Mouse (Mus musculus): Measurements from ENCODE around the gene Rasa3. TPM values are rescaled to one million over a fixed set of nuclear protein-coding genes. Genes with fewer than 3 reads are reported as not detected.

Rasa3 gene
- polyA plus RNA-seq, 1 experiment from 2014 or later, result 19.2 TPM

DNA sequence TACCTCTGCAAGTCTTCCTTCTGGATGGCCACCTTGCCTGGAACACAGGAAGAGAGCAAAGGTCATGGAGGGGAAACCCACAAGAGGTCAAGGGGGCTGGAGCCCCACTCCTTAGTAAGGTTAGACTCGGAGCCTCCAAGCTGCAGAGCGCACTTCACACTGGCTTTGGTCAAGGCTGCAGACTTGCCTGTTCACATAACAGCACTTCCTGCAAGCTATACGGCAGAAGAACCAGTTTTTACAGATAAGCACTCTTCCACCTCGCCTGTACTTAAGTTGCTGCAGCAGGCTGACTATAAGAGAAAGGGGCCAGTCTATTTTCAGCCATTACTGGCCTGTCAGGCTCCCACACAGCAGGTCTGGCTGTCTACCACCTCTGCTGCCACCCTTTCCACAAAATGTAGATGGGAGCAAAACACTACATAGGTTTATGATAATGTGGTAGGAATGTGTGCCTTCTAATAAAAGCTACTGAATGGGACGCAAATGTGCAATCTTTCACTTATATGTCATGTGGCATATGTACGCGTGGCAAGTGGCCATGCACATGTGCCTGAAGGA lies 71.4 kb downstream of the Rasa3 start:
- no peak overlapping the region for H3K27ac ChIP-seq (ENCODE audit: low read length)

DNA sequence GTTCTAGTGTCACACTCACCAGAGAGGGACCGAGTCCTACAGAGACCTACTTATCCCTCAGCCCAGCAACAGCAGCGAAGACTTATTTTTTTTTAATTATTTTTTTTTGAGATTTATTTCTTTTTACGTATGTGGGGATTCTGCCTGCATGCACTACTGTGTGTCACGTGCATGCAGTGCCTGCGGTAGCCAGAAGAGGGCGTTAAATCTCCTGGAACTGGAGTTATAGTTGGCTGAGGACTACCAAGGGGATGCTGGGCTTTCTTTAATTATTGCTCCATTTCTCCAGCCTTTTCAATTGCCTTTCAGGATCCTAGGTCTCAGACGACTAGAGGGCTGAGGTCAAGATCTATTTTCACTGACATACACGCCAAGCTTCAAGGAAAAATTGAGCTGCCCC lies 74.8 kb downstream of the Rasa3 start:
- ATAC-seq (ENCODE audit: low read depth), result no peak
- H3K4me3 ChIP-seq (ENCODE audit: low read depth, low read length), result no peak overlapping the region
- 55% methylated on average over 8 of the region's 8 CpGs for WGBS (ENCODE audit: insufficient replicate concordance)
- no peak overlapping the region for H3K4me2 ChIP-seq (ENCODE audit: low read depth, low read length)
- no peak overlapping the region for H3K9ac ChIP-seq (ENCODE audit: low read depth, low read length)
- no peaks in the 10 kb centered on the region; the same call in 1 of the 2 replicates for H3K36me3 ChIP-seq (ENCODE audit: control insufficient read depth, insufficient read depth)
- no peaks in the 10 kb centered on the region for H3K27me3 ChIP-seq (ENCODE audit: control insufficient read depth, insufficient read depth, low read depth, low read length)
- H3K27ac ChIP-seq (ENCODE audit: low read length), result no peak overlapping the region
- no peaks in the 10 kb centered on the region for H3K9me3 ChIP-seq (replicated peaks; ENCODE audit: control insufficient read depth, low read length)
- H3K4me1 ChIP-seq (ENCODE audit: control insufficient read depth, low read depth, low read length), result peaks cover 4% of the 10 kb centered on the region; the same call in 1 of the 2 replicates

More for the DNA sequence above, 71.4 kb downstream of the Rasa3 start:
- Histone ChIP-seq H3K4me1 (ENCODE audit: control insufficient read depth, low read depth, low read length) (peaks cover 4% of the 10 kb centered on the region; the same call in 1 of the 2 replicates), H3K27me3 (ENCODE audit: control insufficient read depth, insufficient read depth, low read depth, low read length) (no peaks in the 10 kb centered on the region), H3K4me3 (ENCODE audit: low read depth, low read length) (no peak overlapping the region), H3K9me3 (replicated peaks; ENCODE audit: control insufficient read depth, low read length) (no peaks in the 10 kb centered on the region), H3K4me2 (ENCODE audit: low read depth, low read length) (no peak overlapping the region), H3K36me3 (ENCODE audit: control insufficient read depth, insufficient read depth) (no peaks in the 10 kb centered on the region; the same call in 1 of the 2 replicates), H3K9ac (ENCODE audit: low read depth, low read length) (no peak overlapping the region)
- ATAC-seq (ENCODE audit: low read depth), result no peak
- WGBS (ENCODE audit: insufficient replicate concordance), result 40% methylated on average over 7 of the region's 7 CpGs

DNA sequence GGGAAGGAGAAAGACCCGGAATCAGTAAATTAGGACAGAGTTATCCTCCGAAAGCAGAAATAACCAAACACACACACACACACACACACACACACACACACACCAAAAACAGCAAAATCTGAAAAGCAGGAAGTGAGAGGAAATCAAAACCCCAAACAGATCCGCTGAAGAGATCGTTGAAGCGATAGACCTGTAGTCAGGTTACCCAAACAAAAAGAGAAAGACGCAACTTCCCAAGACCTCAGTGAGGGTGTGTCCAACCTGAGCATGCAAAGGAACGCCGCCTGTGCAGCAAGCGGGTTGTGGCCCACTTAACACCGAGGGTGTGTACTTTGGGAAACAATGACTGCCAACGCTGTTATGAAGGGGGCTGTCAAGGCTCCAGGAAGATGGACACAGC lies 76.2 kb downstream of the Rasa3 start:
- 30% methylated on average over 11 of the region's 11 CpGs for WGBS (ENCODE audit: insufficient replicate concordance)
- Histone ChIP-seq H3K4me2 (ENCODE audit: low read depth, low read length) (no peak overlapping the region), H3K27ac (ENCODE audit: low read length) (no peak overlapping the region), H3K4me3 (ENCODE audit: low read depth, low read length) (no peak overlapping the region), H3K36me3 (ENCODE audit: control insufficient read depth, insufficient read depth) (no peaks in the 10 kb centered on the region; the same call in 1 of the 2 replicates), H3K9ac (ENCODE audit: low read depth, low read length) (no peak overlapping the region), H3K4me1 (ENCODE audit: control insufficient read depth, low read depth, low read length) (peaks cover 4% of the 10 kb centered on the region; the same call in 1 of the 2 replicates), H3K9me3 (replicated peaks; ENCODE audit: control insufficient read depth, low read length) (no peaks in the 10 kb centered on the region), H3K27me3 (ENCODE audit: control insufficient read depth, insufficient read depth, low read depth, low read length) (no peaks in the 10 kb centered on the region)
- ATAC-seq (ENCODE audit: low read depth), result no peak

DNA sequence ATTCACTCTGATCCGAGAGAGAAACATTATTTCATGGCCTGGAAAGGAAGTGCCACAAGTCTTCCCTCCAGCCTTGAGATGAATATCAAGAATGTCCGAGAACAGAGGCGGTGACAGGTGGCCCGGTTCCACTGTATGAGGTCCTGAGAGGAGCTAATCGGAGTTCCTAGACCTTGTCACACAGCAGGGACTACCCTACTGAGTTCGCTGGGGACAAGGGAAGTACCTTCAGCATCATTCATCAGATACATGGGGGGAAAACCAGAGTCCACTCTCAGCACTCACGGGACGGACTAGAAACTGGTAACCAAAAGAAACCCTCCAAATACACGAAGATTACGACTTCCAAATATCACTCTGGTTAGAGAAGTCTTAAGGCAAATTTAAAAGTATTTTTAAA lies 76.7 kb downstream of the Rasa3 start:
- no peaks in the 10 kb centered on the region; the same call in 1 of the 2 replicates for H3K4me1 ChIP-seq (ENCODE audit: control insufficient read depth, low read depth, low read length)
- peak overlapping the region; percentile 14 for H3K4me2 ChIP-seq (ENCODE audit: low read depth, low read length)
- H3K4me3 ChIP-seq (ENCODE audit: low read depth, low read length), result no peak overlapping the region
- peak overlapping the region; percentile 32; the same call in 1 of the 2 replicates for H3K27ac ChIP-seq (ENCODE audit: low read length)
- no peaks in the 10 kb centered on the region; the same call in 1 of the 2 replicates for H3K36me3 ChIP-seq (ENCODE audit: control insufficient read depth, insufficient read depth)
- 34% methylated on average over 10 of the region's 10 CpGs for WGBS (ENCODE audit: insufficient replicate concordance)
- ATAC-seq (ENCODE audit: low read depth), result no peak
- H3K27me3 ChIP-seq (ENCODE audit: control insufficient read depth, insufficient read depth, low read depth, low read length), result no peaks in the 10 kb centered on the region
- no peak overlapping the region for H3K9ac ChIP-seq (ENCODE audit: low read depth, low read length)
- no peaks in the 10 kb centered on the region for H3K9me3 ChIP-seq (replicated peaks; ENCODE audit: control insufficient read depth, low read length)

DNA sequence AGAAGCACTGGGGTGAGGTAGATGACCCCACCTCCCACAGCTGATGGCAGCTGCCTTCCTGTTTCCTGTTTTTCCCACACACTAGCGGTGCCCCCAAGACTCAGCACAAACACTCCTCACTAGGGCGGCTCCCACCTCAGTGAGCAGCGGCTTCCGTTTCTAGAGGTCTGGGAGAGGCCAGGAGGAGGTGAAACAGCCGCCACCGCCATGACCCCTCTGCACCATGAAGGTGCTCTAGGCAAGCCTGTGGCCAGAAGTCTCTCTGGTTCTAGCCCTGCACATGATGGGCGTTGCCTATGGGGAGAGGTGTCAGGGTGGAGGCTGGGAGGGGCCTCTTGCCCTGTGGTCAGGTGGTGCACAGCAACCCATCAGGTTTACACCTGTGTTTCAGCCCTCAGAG lies 77.2 kb downstream of the Rasa3 start:
- WGBS (ENCODE audit: insufficient replicate concordance), result 11% methylated on average over 7 of the region's 7 CpGs
- peak; percentile 59 for ATAC-seq (ENCODE audit: low read depth)
- H3K4me2 ChIP-seq (ENCODE audit: low read depth, low read length), result peak overlapping the region; percentile 14
- H3K4me3 ChIP-seq (ENCODE audit: low read depth, low read length), result no peak overlapping the region
- no peak overlapping the region for H3K9ac ChIP-seq (ENCODE audit: low read depth, low read length)
- H3K27me3 ChIP-seq (ENCODE audit: control insufficient read depth, insufficient read depth, low read depth, low read length), result no peaks in the 10 kb centered on the region
- H3K27ac ChIP-seq (ENCODE audit: low read length), result peak overlapping the region; percentile 32
- H3K4me1 ChIP-seq (ENCODE audit: control insufficient read depth, low read depth, low read length), result no peaks in the 10 kb centered on the region; the same call in 1 of the 2 replicates
- H3K36me3 ChIP-seq (ENCODE audit: control insufficient read depth, insufficient read depth), result no peaks in the 10 kb centered on the region; the same call in 1 of the 2 replicates
- H3K9me3 ChIP-seq (replicated peaks; ENCODE audit: control insufficient read depth, low read length), result no peaks in the 10 kb centered on the region

DNA sequence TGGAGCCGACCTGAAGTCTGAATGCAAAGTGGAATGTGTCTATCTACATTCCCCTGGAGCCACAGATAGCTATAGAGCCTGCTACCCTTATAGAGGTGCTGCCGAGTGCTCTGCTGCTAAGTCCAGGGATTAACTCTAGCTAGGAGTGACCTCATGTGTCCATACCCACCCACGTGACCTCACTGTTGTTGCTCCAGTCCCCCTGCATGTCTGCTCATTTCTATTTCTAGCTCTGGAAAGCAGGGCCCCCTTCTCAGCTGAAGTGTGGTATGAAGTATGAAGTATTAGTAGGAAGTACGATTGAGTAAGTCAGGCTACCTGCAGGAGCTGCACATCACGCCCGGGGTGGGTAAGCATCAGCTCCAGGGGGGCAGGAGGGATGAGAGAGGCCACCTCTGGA lies 79.6 kb downstream of the Rasa3 start:
- Histone ChIP-seq H3K4me1 (ENCODE audit: control insufficient read depth, low read depth, low read length) (no peaks in the 10 kb centered on the region; the same call in 1 of the 2 replicates), H3K9me3 (replicated peaks; ENCODE audit: control insufficient read depth, low read length) (no peaks in the 10 kb centered on the region), H3K4me2 (ENCODE audit: low read depth, low read length) (no peak overlapping the region), H3K36me3 (ENCODE audit: control insufficient read depth, insufficient read depth) (no peaks in the 10 kb centered on the region), H3K27me3 (ENCODE audit: control insufficient read depth, insufficient read depth, low read depth, low read length) (no peaks in the 10 kb centered on the region), H3K27ac (ENCODE audit: low read length) (no peak overlapping the region), H3K4me3 (ENCODE audit: low read depth, low read length) (no peak overlapping the region), H3K9ac (ENCODE audit: low read depth, low read length) (no peak overlapping the region)
- no peak for ATAC-seq (ENCODE audit: low read depth)
- WGBS (ENCODE audit: insufficient replicate concordance), result 61% methylated on average over 6 of the region's 6 CpGs

DNA sequence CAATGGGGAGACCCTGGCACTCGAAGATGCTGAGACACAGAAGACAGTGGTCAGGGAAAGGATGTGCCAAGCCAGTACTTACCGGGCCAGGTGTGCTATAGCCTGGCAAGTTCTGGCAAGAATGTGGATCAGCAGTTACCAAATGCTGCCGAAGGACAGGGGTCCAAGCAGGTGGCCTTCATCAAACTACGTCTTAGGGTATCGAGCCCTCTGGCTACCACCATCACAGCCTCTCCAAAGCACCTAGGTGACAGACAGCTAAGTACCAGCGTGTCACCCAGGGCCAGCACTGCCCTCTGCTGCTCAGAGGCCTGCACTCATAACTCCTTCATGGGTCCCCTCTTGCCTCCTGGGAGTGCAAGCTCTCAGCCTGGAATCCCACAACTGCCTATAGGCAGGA lies 81.5 kb downstream of the Rasa3 start:
- 72% methylated on average over 6 of the region's 6 CpGs for WGBS (ENCODE audit: insufficient replicate concordance)

DNA sequence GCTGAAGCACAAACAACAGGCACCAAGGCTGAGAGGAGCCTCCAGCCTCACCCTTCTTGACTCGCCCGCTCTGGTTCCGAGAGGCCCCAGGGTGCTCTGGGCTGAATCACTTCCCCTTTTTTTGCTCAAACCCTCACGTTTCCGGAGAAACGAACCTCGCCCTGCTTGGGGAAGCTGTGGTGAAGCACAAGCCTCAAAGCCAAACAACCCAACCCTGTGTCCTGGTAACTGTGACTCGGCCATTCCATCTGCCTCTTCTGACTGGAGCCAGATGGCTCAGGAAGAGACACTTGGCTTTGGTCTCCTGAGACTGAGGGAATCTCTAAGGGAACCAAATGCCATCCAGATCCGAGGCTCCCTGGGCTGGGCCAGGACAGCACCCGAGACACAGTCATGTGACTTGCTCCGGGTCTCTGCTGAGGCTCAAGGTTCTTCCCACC lies 82.5 kb downstream of the Rasa3 start:
- peak; percentile 63 for ATAC-seq (ENCODE audit: low read depth)
- H3K4me3 ChIP-seq (ENCODE audit: low read depth, low read length), result no peak overlapping the region
- no peaks in the 10 kb centered on the region for H3K9me3 ChIP-seq (replicated peaks; ENCODE audit: control insufficient read depth, low read length)
- no peak overlapping the region for H3K9ac ChIP-seq (ENCODE audit: low read depth, low read length)
- H3K4me2 ChIP-seq (ENCODE audit: low read depth, low read length), result no peak overlapping the region
- H3K36me3 ChIP-seq (ENCODE audit: control insufficient read depth, insufficient read depth), result no peaks in the 10 kb centered on the region
- no peaks in the 10 kb centered on the region for H3K27me3 ChIP-seq (ENCODE audit: control insufficient read depth, insufficient read depth, low read depth, low read length)
- no peaks in the 10 kb centered on the region for H3K4me1 ChIP-seq (ENCODE audit: control insufficient read depth, low read depth, low read length)
- H3K27ac ChIP-seq (ENCODE audit: low read length), result peak overlapping the region; percentile 60
- WGBS (ENCODE audit: insufficient replicate concordance), result 18% methylated on average over 11 of the region's 11 CpGs

More for the DNA sequence above, 81.5 kb downstream of the Rasa3 start:
- H3K9me3 ChIP-seq (replicated peaks; ENCODE audit: control insufficient read depth, low read length), result no peaks in the 10 kb centered on the region
- no peak for ATAC-seq (ENCODE audit: low read depth)
- H3K9ac ChIP-seq (ENCODE audit: low read depth, low read length), result no peak overlapping the region
- H3K36me3 ChIP-seq (ENCODE audit: control insufficient read depth, insufficient read depth), result no peaks in the 10 kb centered on the region
- H3K27ac ChIP-seq (ENCODE audit: low read length), result no peak overlapping the region
- H3K27me3 ChIP-seq (ENCODE audit: control insufficient read depth, insufficient read depth, low read depth, low read length), result no peaks in the 10 kb centered on the region
- H3K4me1 ChIP-seq (ENCODE audit: control insufficient read depth, low read depth, low read length), result no peaks in the 10 kb centered on the region; the same call in 1 of the 2 replicates
- no peak overlapping the region for H3K4me3 ChIP-seq (ENCODE audit: low read depth, low read length)
- H3K4me2 ChIP-seq (ENCODE audit: low read depth, low read length), result no peak overlapping the region

DNA sequence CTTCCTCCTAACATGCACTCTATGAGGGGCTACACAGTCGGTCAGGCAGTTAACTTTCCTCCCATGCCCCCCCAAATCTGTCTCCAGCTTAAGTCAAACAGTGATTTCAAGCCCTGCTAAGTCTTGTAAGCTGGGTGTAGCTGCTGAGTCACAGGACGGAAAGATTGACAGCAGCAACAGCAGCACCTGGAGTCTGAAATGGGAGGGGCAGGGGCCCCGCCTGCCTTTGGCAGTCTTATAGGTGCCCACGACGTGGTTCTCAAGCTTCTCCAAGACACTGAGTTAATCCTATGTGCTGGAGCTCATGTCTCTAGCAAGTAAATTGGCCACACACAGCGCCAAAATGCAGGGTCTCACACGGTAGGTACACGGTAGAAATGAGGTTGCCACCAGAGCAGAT lies 84.1 kb downstream of the Rasa3 start:
- no peak overlapping the region for H3K27ac ChIP-seq (ENCODE audit: low read length)
- no peaks in the 10 kb centered on the region for H3K27me3 ChIP-seq (ENCODE audit: control insufficient read depth, insufficient read depth, low read depth, low read length)
- WGBS (ENCODE audit: insufficient replicate concordance), result 50% methylated on average over 8 of the region's 8 CpGs
- no peak overlapping the region for H3K9ac ChIP-seq (ENCODE audit: low read depth, low read length)
- no peak for ATAC-seq (ENCODE audit: low read depth)
- H3K36me3 ChIP-seq (ENCODE audit: control insufficient read depth, insufficient read depth), result no peaks in the 10 kb centered on the region
- no peak overlapping the region for H3K4me3 ChIP-seq (ENCODE audit: low read depth, low read length)
- no peak overlapping the region for H3K4me2 ChIP-seq (ENCODE audit: low read depth, low read length)
- no peaks in the 10 kb centered on the region for H3K4me1 ChIP-seq (ENCODE audit: control insufficient read depth, low read depth, low read length)
- no peaks in the 10 kb centered on the region for H3K9me3 ChIP-seq (replicated peaks; ENCODE audit: control insufficient read depth, low read length)
